Mouse (Mus musculus) heart, postnatal 0 days (tissue): Measurements from ENCODE around the gene Lzic.

ENCODE experiments used
- CTCF ChIP-seq: IDR thresholded peaks from 2 replicates; pipeline ENCODE4 v1.5.1; 2016; ENCODE audit warnings: antibody characterized with exemption, control low read depth, low read depth
- EP300 ChIP-seq: IDR thresholded peaks from 2 replicates; pipeline ENCODE4 v1.6.1; 2016; ENCODE audit warnings: antibody characterized with exemption, low read depth

- TF ChIP-seq CTCF = no peak
- TF ChIP-seq EP300 = no peak
These were observed 59.9 kb downstream of the Lzic start for GRCm38 (mm10) chr4:149544892-149545291.
